In the genomic region with DNA sequence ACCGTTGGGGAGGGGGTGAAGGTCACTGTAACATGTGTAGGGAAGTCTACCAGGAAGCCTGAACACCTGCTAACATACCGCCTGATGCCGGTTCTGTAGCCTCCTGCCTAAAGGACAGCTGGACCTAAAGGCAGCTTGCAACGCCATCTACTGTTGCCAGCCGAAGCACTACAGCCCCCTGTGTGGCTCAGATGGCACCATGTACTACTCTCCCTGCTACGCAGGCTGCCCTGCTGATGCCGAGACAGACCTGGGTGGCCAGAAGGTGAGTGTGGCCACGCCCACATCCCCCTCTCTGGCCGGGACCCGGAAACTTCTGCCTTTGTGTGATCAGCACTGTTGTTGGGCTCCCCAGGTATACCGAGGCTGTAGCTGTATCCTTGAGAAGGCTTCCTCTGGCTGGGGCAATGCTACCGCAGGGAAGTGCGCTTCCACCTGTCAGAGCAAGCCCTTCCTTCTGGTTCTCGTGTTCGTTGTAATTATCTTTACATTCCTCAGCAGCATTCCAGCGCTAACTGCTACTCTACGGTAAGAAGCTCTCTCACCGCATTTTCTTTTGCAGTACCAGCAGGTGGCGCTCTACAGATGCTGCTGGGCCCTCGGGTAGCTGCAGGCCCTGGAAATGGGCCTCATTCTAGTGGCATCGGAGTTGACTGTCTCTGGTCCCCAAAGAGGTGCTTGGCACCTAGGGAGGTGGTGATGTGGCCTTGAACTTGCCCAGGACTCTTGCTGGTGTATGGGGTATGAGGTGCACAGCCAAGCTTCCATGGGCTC, we compare ENCODE assay signal across 8 mouse cellular contexts. TPM values are rescaled to one million over a fixed set of nuclear protein-coding genes. Genes with fewer than 3 reads are reported as not detected.
DNase-seq lines count a peak whose midpoint lies in the region; ATAC-seq and TF ChIP-seq lines count a peak whose summit lies in the region.

No protein-coding gene starts in this region.

- H3K36me3 ChIP-seq in heart, embryonic 11.5 days (ENCODE audit: control insufficient read depth, insufficient read depth, low read length): no peaks in the 10 kb centered on the region
- no peaks in the 10 kb centered on the region for H3K36me3 ChIP-seq in midbrain, embryonic 14.5 days (ENCODE audit: control insufficient read depth, insufficient read depth, low read length)

- no peak for TF ChIP-seq POLR2A in bone marrow macrophage, adult 2 months (IDR thresholded peaks at IDR 0.05; ENCODE audit: borderline replicate concordance, low read depth, low read length)

- H3K27me3 ChIP-seq in heart, embryonic 11.5 days (ENCODE audit: control insufficient read depth, insufficient read depth, low read length): no peaks in the 10 kb centered on the region; the same call in 1 of the 2 replicates
- no peaks in the 10 kb centered on the region for H3K27me3 ChIP-seq in midbrain, embryonic 14.5 days (ENCODE audit: control insufficient read depth, insufficient read depth, low read length)

- no peaks in the 10 kb centered on the region for H3K9me3 ChIP-seq in heart, embryonic 11.5 days (replicated peaks; ENCODE audit: control insufficient read depth, low read length)
- no peaks in the 10 kb centered on the region for H3K9me3 ChIP-seq in midbrain, embryonic 14.5 days (ENCODE audit: control insufficient read depth, low read length)

- H3K4me3 ChIP-seq in bone marrow macrophage, adult 2 months (ENCODE audit: insufficient read depth, low read length): no peak overlapping the region
- no peak overlapping the region for H3K4me3 ChIP-seq in heart, embryonic 11.5 days (ENCODE audit: low read depth, low read length)
- H3K4me3 ChIP-seq in midbrain, embryonic 14.5 days (replicated peaks; ENCODE audit: low read depth, low read length): no peak overlapping the region

- peak; percentile 23 for DNase-seq in gastrocnemius, postnatal 14 days
- DNase-seq in gastrocnemius, postnatal 25 days: no peak
- DNase-seq in CD4-positive helper T cell, adult 2 months (ENCODE audit: low read depth, low spot score): peak; percentile 42
- peak; percentile 54 for DNase-seq in left cerebral cortex, postnatal 4 days
- DNase-seq in midbrain, embryonic 14.5 days: peak; percentile 74
- peak; percentile 63 for DNase-seq in thymus, postnatal 4 days

- ATAC-seq in heart, embryonic 11.5 days (replicated peaks; ENCODE audit: insufficient number of reproducible peaks, low FRiP score, low TSS enrichment): 0 out of 2 replicates have a peak, but pooled peaks have one; percentile 43
- peak; percentile 36; the same call in 1 of the 2 replicates for ATAC-seq in midbrain, embryonic 14.5 days (ENCODE audit: low FRiP score, low TSS enrichment)

- no peak overlapping the region for H3K9ac ChIP-seq in heart, embryonic 11.5 days (ENCODE audit: low read depth, low read length)
- no peak overlapping the region for H3K9ac ChIP-seq in midbrain, embryonic 14.5 days (replicated peaks; ENCODE audit: low read length)

- H3K4me2 ChIP-seq in heart, embryonic 11.5 days: peak overlapping the region; percentile 24
- no peak overlapping the region for H3K4me2 ChIP-seq in midbrain, embryonic 14.5 days (ENCODE audit: low read length)

- H3K4me1 ChIP-seq in bone marrow macrophage, adult 2 months (ENCODE audit: control insufficient read depth, insufficient read depth, low read length): no peaks in the 10 kb centered on the region
- H3K4me1 ChIP-seq in heart, embryonic 11.5 days (ENCODE audit: control insufficient read depth, insufficient read depth, low read length): peaks cover 4% of the 10 kb centered on the region; the same call in 1 of the 2 replicates
- H3K4me1 ChIP-seq in midbrain, embryonic 14.5 days (ENCODE audit: control insufficient read depth, insufficient read depth, low read length): no peaks in the 10 kb centered on the region

- peak; percentile 99 for TF ChIP-seq CTCF in bone marrow macrophage, adult 2 months (IDR thresholded peaks at IDR 0.05; ENCODE audit: low read depth, low read length)

- H3K27ac ChIP-seq in bone marrow macrophage, adult 2 months (ENCODE audit: insufficient read depth, low read depth, low read length): no peak overlapping the region
- H3K27ac ChIP-seq in heart, embryonic 11.5 days (ENCODE audit: low read depth, low read length): no peak overlapping the region
- H3K27ac ChIP-seq in midbrain, embryonic 14.5 days (replicated peaks; ENCODE audit: low read depth, low read length): no peak overlapping the region

- WGBS in heart, embryonic 11.5 days (ENCODE audit: insufficient replicate concordance): 7% methylated on average over 21 of the region's 21 CpGs
- 7% methylated on average over 21 of the region's 21 CpGs for WGBS in midbrain, embryonic 14.5 days

- intact Hi-C loops in gastrocnemius, postnatal 14 days (cut with DNase I; ENCODE audit: low total_unique reads): loop anchor here (2.0 to 10.0 kb wide), 2 partner anchors 108 to 272 kb away; a partner anchor contains a TSS
- intact Hi-C loops in left cerebral cortex, postnatal 4 days (cut with DNase I): loop anchor here (2.0 to 10.0 kb wide), 3 partner anchors 90 to 302 kb away; a partner anchor contains a TSS

RNA-seq across cellular contexts. Expression of a gene that starts 16.4 kb away (rescaled TPM):
- under 1 TPM; 0.23 to 0.24 TPM for total RNA-seq in gastrocnemius, postnatal 14 days (2021)
- not detected for total RNA-seq in gastrocnemius, postnatal 25 days (2021)
- polyA plus RNA-seq in bone marrow macrophage, adult 2 months (2012; ENCODE audit: insufficient read depth, insufficient read length, missing spikeins): 35.7 and 36.4 TPM in 2 replicates
- polyA plus RNA-seq in heart, embryonic 11.5 days (2014; fragmentation: Nextera tagmentation; extraction: Ambion mirVana): 0.35 TPM in 1 of 2 replicates, not detected in the other
- total RNA-seq in left cerebral cortex, postnatal 4 days (2021): 1 to 10 TPM; 2.4 to 2.5 TPM
- polyA plus RNA-seq in midbrain, embryonic 14.5 days (2014; fragmentation: Nextera tagmentation; extraction: Ambion mirVana): 1.0 and 1.1 TPM in 2 replicates

RNA-seq across cellular contexts. Expression of a gene that starts 27.3 kb away (rescaled TPM):
- total RNA-seq in gastrocnemius, postnatal 14 days (2021): not detected
- not detected for total RNA-seq in gastrocnemius, postnatal 25 days (2021)
- polyA plus RNA-seq in bone marrow macrophage, adult 2 months (2012; ENCODE audit: insufficient read depth, insufficient read length, missing spikeins): not detected in 2 replicates
- polyA plus RNA-seq in heart, embryonic 11.5 days (2014; fragmentation: Nextera tagmentation; extraction: Ambion mirVana): 0.36 and 0.52 TPM in 2 replicates
- 10 to 100 TPM; 52.1 to 54.5 TPM for total RNA-seq in left cerebral cortex, postnatal 4 days (2021)
- 0.89 and 1.3 TPM in 2 replicates for polyA plus RNA-seq in midbrain, embryonic 14.5 days (2014; fragmentation: Nextera tagmentation; extraction: Ambion mirVana)

Comparison
In these comparisons a context has a peak if more than half of its experiments do, and no peak if none do; other contexts are left out.
1. RNA of a gene that starts 27.3 kb away (total RNA-seq): 52.1 to 54.5 TPM in left cerebral cortex, postnatal 4 days; not detected in gastrocnemius, postnatal 14 days and not detected in gastrocnemius, postnatal 25 days; every median in the first group is over 10 times any median in the second.